Mouse (Mus musculus): ENCODE data around the gene Foxm1. TPM values are rescaled to one million over a fixed set of nuclear protein-coding genes. Genes with fewer than 3 reads are reported as not detected.

The Foxm1 gene
- polyA plus RNA-seq, 1 experiment from 2014 or later: 4.6 TPM

Other genes starting within 250 kb of the Foxm1 start
- 32.1 and 42.6 TPM in 2 replicates for gene Tspan9, start 219.4 kb upstream of the Foxm1 start, polyA plus RNA-seq (2014; fragmentation: Nextera tagmentation; extraction: Ambion mirVana)
- 0.24 and 0.57 TPM in 2 replicates for gene Tead4, start 62.1 kb upstream of the Foxm1 start, polyA plus RNA-seq (2014; fragmentation: Nextera tagmentation; extraction: Ambion mirVana)
- 17.7 and 22.4 TPM in 2 replicates for gene Tulp3, start 7.1 kb upstream of the Foxm1 start, polyA plus RNA-seq (2014; fragmentation: Nextera tagmentation; extraction: Ambion mirVana)
- gene Rhno1, start 56 bp upstream of the Foxm1 start, polyA plus RNA-seq (2014; fragmentation: Nextera tagmentation; extraction: Ambion mirVana): 76.0 and 82.6 TPM in 2 replicates
- gene Tex52, start 12.5 kb downstream of the Foxm1 start, polyA plus RNA-seq (2014; fragmentation: Nextera tagmentation; extraction: Ambion mirVana): 0.19 and 0.66 TPM in 2 replicates
- gene Gm44596, start 12.5 kb downstream of the Foxm1 start, polyA plus RNA-seq (2014; fragmentation: Nextera tagmentation; extraction: Ambion mirVana): not detected in 2 replicates
- gene Nrip2, start 36.3 kb downstream of the Foxm1 start, polyA plus RNA-seq (2014; fragmentation: Nextera tagmentation; extraction: Ambion mirVana): 10.8 and 13.5 TPM in 2 replicates
- gene Itfg2, start 62.0 kb downstream of the Foxm1 start, polyA plus RNA-seq (2014; fragmentation: Nextera tagmentation; extraction: Ambion mirVana): 42.9 and 45.9 TPM in 2 replicates
- 277 and 319 TPM in 2 replicates for gene Fkbp4, start 75.7 kb downstream of the Foxm1 start, polyA plus RNA-seq (2014; fragmentation: Nextera tagmentation; extraction: Ambion mirVana)
- gene Pzp, start 163.8 kb downstream of the Foxm1 start, polyA plus RNA-seq (2014; fragmentation: Nextera tagmentation; extraction: Ambion mirVana): 0.12 and 0.43 TPM in 2 replicates
- 3.7 and 4.5 TPM in 2 replicates for gene A2ml1, start 218.6 kb downstream of the Foxm1 start, polyA plus RNA-seq (2014; fragmentation: Nextera tagmentation; extraction: Ambion mirVana)